Mouse (Mus musculus): ENCODE data around the gene Nfam1.

GRCm38 (mm10) chr15:83043362-83043708 is 10.2 kb upstream of the Nfam1 start:
- TF ChIP-seq CTCF (IDR thresholded peaks at IDR 0.05; ENCODE audit: low read depth) (no peak), EP300 (IDR thresholded peaks at IDR 0.05; ENCODE audit: low read depth) (no peak)
